Mouse (Mus musculus) natural killer cell, adult 2 months (primary cell): ENCODE results near the gene Ubox5.

ENCODE experiments used
- DNase-seq, 2 experiments: peaks; one replicate each; pipeline ENCODE4 v3.0.0; 2022; ENCODE audit warnings: low spot score in 2 of 2

Gene Ubox5

DNA sequence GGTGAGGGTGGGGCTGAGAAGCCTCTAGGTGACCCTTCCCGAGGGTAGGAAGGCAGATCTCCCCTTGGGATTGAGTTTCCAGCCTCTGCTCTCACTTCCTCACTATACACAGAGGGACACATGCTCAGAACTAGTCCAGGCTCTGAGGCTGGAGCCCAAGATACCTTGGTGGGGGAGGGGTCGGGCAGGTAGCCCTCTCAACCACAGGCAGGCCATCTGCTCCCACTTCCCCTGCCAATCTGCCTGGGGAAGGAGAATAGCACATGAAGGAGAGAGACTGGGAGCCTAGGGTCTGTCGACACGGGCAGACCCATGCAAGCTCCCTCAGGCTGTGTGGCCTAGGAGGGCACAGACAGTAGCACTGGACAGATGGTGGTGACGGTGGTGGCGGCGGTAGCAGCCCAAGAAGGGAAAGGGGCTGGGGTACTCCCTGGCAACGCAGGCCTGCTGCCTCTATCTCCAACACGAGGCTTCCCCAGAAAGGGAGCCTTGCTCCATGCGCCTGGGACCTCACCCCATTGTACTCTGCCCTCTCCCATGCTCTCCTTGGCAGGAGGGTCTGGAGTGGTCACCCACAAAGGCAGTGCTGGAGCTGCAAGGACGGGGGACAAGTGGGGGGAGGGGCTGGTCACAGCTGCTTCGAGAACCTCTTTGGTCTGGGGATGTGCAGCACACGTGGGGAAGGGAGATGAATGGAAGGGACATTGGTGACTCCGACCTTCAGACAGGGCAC lies 4.3 kb upstream of the Ubox5 start:
- DNase-seq: no peak

DNA sequence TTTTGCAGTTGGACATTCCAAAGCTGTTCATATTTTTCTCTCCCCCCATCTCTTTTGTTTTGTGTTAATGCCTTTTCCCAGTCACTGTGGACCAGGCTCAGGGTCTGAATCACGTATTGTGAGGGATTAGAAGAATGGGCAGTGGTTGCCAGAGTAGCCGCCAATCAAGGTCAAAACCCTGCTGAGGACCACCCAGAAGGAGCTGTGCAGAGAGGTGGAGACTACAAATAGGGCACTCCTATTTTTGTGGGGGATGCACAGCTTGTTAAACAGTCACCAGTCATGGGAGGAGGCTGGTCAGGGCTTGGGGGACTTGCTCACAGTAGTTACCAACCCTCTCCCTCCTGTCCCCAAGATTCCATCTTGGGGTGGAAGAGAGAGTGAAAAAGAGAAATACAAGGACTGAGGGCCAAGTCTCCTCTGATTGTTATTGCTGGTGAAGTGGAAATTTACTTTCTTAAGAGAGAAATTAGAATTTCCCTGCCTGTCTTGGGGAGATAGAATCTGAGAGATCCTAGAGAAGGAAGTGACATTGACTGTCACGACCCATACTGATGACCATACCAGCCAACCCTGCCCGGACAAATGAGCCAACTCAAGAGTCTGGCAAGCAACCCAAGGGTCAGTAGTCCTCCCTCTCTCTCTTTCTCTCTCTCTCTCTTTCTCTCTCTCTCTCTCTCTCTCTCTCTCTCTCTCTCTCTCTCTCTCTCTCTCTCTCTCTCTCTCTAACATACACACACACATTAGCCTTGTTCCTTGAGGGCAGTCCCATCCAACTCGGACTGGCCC lies 3.2 kb upstream of the Ubox5 start:
- no peak for DNase-seq

DNA sequence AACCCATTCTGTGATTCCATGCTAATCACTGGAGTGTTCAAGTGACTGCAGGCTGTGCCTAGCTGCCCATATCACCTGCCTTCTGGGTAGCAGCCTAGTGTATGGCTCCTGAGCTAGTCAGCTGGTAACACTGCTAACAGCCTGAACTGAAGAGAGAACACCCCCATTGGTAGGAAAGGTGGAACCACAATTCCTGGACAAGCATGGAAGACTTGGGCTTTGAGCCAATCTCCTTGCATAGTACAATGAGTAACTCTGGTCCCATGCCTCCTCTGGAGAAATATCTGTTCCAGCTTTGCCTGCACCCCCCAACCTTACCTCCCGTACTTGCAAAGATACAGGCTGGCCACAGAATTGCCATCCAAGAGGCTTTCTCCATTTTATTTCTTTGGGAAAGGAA lies 2.6 kb upstream of the Ubox5 start:
- DNase-seq: no peak

DNA sequence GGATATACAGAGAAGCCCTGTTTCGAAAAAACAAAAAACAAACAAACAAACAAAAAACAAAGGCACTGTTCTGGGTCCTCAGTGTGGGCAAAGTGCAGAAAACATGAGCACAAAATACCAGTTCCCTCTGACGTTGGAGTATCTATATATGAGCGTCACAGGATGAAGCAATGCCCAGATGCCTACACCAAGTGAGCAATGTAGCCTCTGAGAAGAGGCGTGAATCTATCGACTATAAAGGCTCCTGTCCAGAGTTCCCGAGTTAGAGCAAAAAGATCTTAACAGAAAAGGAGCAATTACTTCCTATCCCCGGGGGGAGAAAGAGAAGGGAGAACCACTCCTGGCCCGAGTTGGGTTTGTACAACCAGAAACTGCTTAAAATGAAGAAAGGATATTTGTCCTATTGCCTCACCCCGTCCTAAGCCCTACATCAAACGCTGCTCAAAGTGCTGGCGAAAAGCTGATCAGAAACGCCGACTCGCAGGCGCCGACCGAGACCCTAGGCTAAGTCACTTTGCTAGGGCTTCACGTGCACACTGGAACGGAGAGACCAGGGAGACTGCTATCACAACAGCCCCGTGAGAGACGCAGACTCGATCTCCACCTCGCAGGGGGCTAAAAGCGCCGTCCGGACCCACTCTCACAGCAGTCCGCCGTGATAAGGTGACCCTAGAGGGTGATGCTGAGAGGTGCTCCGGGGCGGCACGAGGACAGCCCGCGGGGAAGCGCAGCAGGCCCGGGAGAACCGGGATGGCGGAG lies 579 bp downstream of the Ubox5 start:
- DNase-seq: peak in 1 of 2 experiments; percentile 14

DNA sequence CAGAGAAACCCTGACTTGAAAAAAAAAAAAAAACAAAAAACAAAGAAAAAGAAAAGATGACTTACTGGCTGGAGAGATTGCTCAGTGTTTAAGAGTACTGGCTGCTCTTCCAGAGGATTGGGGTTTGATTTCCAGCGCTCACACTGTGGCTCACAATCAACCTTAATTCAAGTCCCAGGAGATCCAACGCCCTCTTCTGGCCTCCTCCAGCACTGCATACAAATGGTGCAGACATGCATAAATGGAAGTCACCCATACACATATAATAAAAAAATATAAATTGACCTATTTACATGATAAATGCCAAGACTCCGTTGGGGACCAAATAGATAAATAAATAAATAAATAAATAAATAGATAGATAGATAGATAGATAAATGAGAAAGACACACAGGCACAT lies 1.4 kb downstream of the Ubox5 start:
- peak in 1 of 2 experiments; percentile 13 for DNase-seq

DNA sequence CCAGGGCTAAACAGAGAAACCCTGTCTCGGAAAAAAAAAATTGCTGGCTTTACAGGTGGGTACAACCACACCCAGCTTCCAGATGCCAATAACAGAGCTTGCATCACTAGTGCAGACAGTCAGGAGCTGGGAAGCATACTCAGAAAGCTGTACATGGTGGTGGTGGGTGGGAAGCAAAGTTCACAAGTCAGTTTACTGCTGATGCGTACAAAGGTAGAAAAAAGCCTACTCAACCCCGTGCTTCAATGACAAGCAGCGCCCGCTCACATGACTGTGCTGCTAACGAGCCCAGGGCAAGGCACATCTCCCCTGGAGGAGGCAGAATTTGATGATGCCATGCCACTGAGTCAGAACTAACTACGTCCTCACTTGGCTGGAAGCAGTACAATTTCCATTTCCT lies 10.9 kb downstream of the Ubox5 start:
- no peak for DNase-seq

DNA sequence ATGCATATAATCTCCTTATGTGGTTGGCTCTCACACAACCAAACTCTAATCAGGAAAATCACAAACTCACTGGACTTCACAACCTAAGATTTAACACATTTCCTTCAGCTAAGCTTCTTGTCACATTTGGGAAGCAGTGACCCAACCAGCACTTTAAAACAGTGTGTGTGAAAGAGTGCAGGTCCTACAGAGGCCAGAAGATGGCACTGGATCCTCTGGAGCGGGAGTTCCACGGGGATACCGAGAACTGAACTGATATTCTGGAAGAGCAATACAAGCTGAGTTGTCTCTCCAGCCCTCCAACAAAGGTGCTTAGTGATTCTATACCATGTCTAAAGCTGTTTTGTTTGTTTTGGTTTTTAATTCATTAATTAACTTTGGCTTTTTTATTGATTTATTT lies 16.7 kb downstream of the Ubox5 start:
- DNase-seq: no peak

DNA sequence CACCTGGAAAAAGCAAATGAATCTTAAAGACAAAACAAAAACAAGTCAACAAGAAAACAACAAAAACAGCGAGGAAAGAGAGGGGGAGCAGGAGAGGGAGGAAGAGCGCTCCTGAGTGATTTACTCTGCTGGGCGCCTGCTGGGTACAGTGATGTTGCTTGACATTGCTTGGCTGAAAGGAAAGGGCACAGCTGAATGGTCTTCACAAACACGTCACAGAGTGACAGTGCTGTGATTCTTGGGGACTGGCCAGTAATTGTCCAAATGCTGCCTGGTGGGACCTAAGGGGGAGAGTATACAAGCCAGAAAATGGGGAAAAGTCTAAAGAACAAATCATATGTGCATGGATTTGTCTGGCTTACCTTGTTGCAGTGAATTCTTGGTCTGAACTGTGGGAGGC lies 27.6 kb downstream of the Ubox5 start:
- DNase-seq: no peak

DNA sequence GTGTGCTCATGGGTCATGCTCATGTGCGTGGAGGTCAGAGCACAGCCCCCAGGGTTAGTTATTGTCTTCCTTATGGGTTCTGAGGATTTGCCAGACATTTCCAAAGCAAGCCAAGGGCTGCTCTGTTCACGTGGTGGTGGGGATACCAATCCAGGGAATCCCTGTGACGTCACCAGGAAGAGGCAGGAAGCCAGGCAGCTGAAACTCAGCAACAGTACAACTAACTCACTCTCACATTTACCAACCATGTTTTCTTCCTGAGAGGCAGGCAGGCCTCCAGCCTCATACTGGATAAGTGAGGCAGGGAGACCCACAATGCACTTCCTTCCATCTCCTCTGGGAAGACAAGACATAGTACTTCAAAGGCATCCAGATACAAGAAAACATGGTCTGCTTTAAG lies 31.4 kb downstream of the Ubox5 start:
- DNase-seq: no peak

DNA sequence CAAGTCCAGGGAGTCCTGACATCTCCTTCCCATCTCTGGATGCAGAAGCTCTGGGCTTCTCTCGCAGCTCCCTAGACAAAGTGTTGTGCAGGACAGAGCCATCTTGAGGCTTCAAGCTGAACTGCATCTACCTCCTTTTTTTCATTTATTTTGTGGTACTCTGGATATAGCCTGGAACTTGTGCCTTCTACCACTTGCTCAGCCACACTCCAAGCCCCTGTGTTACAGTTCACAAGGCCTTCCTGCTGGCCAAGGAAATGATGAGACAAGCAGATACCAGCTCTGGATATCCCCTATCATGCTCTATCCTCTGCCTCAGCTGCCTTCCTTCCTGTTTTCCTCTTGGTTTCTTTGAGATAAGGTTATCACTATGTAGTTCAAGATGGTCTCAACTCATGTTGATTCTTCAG lies 32.2 kb downstream of the Ubox5 start:
- DNase-seq: no peak

DNA sequence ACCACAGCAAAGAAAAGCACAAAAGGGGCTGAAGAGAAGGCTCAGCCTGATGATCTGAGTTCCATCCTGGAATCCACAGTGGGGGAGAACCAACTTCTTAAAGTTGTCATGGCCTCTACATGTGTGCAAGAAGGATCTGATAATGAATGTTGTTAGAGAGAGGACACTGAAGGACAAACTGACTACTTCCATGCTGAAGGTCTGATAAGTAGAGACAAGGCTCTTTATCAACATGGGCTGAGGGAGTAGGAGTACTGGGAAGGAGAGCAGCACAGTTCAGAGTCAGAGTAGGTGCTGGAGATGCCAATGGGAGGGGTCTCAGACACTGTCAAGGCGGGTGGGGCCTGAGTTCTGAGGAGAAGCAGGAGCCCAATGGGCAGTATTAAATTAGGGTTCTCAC lies 34.2 kb downstream of the Ubox5 start:
- DNase-seq: no peak

DNA sequence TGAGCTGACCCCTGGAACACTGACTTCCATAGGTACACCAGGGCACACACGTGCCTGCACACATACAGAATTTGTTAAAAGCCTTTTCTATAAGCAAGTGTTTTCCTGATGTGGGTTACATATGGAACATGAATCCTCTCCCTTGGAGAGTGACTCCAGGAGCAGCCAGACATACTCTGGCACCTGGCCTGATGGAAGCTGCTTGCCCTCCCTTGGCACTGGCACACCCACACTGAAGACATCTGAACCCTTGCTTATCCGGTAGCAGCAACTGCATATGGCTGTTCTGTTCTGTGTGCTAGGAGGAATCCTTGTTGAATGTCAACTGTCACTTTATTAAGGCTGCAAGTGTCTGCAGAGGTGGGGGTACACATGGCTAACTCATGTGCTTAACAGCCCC lies 38.8 kb downstream of the Ubox5 start:
- DNase-seq: no peak

DNA sequence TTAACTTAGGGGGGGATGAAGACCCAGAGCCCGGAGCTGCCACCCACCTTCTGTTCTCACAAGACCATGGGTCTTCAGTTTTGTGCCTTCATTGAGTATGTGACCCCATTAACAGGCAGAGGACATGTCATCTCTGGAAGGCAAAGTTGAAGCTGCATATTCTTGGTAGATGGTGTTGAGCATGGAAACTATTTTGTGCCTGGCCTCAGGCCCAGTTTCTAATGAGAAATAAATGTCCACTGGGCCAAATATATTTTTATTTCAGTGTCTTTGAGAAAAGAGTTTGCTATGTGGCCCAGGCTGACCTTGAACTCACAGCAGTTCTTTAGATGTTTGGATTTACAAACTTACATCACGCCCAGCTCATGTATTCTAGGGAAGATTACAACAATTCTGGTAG lies 40.1 kb downstream of the Ubox5 start:
- no peak for DNase-seq

DNA sequence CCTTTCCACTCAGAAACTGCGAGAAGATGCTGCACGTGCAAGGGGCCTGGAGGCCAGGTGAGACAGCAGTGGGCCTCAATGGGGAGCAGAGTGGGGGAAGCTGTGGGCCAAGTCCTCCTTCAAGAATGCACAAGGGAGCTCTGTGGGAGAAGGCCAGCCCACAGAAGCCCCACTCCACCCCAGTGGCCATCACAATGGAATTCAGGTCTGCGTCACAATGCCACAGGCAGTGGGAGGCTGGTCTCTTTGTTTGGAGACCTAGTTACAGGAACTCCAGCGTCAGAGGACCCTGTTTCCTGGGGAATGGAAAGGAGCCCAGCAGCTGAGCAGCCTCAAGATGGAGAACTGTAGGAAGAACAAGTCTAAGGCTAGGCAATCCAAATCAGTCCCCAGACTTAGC lies 40.7 kb downstream of the Ubox5 start:
- DNase-seq: no peak

DNA sequence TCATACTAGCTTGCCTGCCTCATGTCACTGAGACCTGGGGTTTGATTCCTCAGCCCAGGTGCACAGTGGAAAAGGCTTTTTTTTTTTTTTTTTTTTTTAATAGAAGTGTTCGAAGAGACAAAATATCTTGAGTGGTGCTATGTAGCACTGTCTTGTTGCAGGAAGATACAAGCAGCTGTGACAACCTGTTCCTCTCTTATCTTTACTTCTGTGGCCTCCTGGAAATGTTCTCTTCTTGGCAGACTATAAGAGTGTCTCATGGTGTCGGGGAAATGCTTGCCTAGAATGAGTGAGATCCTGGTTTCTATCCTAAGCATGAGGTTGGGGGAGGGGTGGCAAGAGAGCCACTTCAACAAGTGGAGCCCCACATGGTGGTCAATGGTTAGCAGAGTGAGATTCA lies 41.5 kb downstream of the Ubox5 start:
- no peak for DNase-seq

DNA sequence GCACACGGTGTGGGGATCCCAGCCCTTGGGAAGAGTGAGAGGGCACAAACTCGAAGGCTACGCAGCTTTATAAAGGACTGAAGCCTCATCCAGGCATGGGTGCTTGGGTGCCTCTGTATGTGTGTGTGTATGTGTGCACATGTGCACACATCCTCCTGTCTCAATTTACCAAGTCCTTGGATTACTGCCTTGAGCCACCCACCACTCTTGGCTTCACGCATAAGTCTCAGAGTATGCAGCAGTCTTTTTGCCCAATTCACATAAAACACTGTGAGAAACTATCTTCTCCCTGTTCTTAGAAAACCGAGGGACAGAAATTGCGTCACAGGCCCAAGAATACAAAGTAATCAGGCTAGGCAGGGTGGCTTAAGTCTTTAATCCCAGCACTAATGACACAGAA lies 43.8 kb downstream of the Ubox5 start:
- no peak for DNase-seq

DNA sequence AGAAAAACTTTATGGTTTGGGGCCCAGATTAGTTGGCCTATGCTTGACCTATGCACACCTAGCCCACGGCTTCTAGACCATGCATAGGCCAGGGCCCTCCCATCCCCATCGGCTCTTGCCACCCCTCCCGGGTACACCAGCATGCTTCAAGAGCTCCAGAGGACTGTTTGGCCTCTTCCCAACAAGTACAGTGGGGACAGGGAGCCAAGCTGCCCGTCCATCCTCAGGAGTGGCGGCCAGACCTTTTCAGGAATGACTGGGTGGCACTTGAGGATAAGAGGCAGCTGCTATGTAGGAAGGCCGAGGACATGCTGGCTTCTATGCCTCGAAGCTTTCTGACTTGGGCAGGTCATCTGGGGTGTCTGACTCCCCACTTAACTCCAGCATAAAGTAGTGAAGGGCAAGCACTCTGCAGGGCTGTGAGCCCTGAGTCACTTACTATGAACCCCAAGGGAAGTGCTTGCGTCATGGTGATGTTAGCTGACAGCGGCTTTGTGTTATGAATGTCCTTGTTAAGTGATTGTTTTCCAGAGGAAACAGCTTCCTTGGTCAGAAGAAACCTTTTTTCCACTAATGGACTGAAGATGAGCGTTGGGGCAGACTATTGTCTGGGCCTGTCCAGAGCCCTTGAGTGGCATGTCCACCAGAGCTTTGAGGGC lies 45.8 kb downstream of the Ubox5 start:
- no peak for DNase-seq

DNA sequence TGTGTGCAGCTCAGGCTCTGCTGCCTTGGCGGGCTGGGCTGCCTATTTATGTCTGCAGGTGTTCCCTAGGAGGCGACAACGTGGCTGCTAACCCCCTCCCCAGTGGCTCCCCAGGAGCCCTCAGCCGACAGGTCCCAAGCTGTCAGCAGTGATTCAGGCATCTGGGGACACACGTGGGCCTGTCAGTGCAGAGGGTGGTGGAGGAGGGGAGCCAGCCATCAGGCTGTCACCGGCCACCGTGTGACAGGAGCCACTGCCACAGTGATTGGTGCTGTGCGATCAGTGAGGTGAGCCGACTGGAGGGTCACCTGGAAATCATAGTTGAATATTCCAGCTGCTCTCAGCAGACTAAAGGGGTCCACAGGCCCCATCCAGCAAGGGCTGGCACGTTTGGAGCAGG lies 47.3 kb downstream of the Ubox5 start, which contains the start of gene Avp:
Avp (minus strand) TSS at position 3 of the 400 bp plus-strand sequence.
- no peak for DNase-seq

DNA sequence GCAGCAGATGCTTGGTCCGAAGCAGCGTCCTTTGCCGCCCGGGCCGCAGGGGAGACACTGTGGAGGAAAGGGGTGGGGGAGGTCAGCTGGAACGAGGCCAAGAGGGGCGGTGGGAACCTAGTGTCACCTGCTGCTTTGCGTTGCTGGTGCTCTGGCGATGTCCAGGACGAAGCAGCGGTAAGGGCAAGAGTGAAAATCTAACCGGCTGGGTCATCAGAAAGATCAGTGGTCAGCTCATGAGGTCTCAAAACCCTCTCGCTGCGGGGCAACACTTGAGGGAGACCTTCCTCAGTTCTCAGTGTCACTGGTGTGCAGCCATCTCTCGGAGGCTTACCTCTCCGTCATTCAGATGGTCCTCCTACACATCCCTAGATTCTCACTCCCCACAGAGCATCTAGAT lies 48.6 kb downstream of the Ubox5 start:
- no peak for DNase-seq

DNA sequence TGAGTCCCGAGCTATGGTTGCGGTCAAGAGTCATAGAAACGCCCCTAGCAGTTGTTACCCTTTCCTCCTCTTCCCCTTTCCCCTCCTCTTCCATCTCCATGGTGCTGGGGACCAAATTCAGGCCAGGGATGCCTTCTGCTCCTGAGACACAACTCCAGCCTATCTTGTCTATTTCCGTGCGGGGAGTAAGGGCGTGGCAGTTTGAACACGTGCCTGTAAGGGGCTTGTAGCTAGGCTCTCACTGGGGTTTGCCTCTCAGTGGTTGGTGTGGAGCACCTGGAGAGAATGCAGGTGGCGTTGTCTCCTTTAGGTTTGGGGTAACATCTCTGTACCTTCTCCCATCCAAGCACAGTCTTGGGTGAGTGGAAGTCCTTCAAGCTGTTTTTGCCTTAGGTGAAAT lies 50.0 kb downstream of the Ubox5 start:
- no peak for DNase-seq

DNA sequence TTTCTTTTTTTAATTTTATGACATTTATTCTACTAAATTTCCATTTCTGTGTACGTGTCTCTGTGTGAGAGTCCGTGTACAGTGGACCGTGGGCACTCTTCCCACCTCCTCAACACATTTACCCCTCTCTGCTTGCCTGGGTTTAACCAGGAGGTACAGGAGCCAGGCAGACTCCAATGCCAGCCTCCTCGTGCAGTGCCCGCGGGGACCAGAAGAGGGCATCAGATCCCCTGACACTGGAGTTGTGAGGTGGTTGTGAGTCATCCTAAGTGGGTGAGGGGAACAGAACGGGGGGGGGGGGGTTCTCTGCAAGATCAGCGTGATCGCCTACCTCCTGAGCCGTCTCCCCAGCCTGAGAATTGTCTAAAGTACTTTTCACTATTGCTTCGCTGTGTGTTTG lies 51.7 kb downstream of the Ubox5 start:
- DNase-seq: peak; percentile 42 to 62

DNA sequence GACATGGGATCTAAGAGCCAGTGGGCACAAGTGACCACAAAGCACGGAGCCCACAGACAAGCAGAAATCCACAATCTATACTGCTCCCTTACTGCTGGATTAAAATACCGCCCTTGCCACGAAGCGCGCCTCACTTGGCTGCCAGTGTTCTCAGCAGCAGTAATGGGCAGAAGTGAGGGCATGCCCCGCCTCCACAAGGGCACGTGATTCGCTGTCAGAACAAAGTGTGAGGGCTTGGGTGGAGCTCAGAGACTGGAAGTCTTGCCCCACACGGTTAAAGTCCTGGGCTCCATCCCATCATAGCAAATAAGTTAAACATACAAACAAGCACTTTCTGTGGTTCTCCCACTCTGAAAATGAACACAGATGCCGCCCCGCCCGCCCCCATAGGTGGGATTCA lies 52.2 kb downstream of the Ubox5 start:
- peak; percentile 57 to 68 for DNase-seq
